Mouse (Mus musculus) hindbrain, embryonic 16.5 days (tissue): ENCODE data around the gene Sorcs2. TPM values are rescaled to one million over a fixed set of nuclear protein-coding genes. Genes with fewer than 3 reads are reported as not detected.
A peak's percentile ranks its signal among the peaks of the same experiment; 100 is the strongest.

Experiments used
- ATAC-seq: fragments of 200-750 bp; cut with Nextera tagmentation; 2 replicates; pipeline ENCODE4 v1.8.0; 2017; ENCODE audit warnings: moderate TSS enrichment, moderate library complexity
- H3K27ac ChIP-seq: fragments of 300-500 bp; sonication (generic); 2 replicates; pipeline ENCODE4 v1.5.1; 2014; ENCODE audit warnings: low read depth, mild to moderate bottlenecking, control low read depth, low read length, moderate library complexity
- H3K27me3 ChIP-seq: fragments of 300-500 bp; sonication (generic); replicated peaks from 2 replicates; pipeline ENCODE4 v1.6.1; 2014; ENCODE audit warnings: low read length; ENCODE audit not compliant: control insufficient read depth, insufficient read depth
- H3K36me3 ChIP-seq: fragments of 300-500 bp; sonication (generic); 2 replicates; pipeline ENCODE4 v1.6.1; 2014; ENCODE audit warnings: mild to moderate bottlenecking, low read length, moderate library complexity, mixed read lengths; ENCODE audit not compliant: control insufficient read depth, insufficient read depth
- H3K4me1 ChIP-seq: fragments of 300-500 bp; sonication (generic); 2 replicates; pipeline ENCODE4 v1.6.1; 2014; ENCODE audit warnings: low read depth, low read length; ENCODE audit not compliant: control insufficient read depth, insufficient read depth
- H3K4me2 ChIP-seq: fragments of 300-500 bp; sonication (generic); 2 replicates; pipeline ENCODE4 v1.6.1; 2014; ENCODE audit warnings: mild to moderate bottlenecking, low read length, control low read depth, moderate library complexity
- H3K4me3 ChIP-seq: fragments of 300-500 bp; sonication (generic); 2 replicates; pipeline ENCODE4 v1.5.1; 2014; ENCODE audit warnings: mild to moderate bottlenecking, low read length, control low read depth, moderate library complexity
- H3K9ac ChIP-seq: fragments of 300-500 bp; sonication (generic); 2 replicates; pipeline ENCODE4 v1.6.1; 2014; ENCODE audit warnings: low read depth, mild to moderate bottlenecking, control low read depth, low read length, moderate library complexity
- H3K9me3 ChIP-seq: fragments of 300-500 bp; sonication (generic); 2 replicates; pipeline ENCODE4 v1.6.1; 2014; ENCODE audit warnings: mild to moderate bottlenecking, low read length, moderate library complexity; ENCODE audit not compliant: control insufficient read depth
- WGBS: fragments of 180-500 bp; shearing (Covaris S2); extraction: QIAGEN DNeasy Blood & Tissue Kit; methylation state at CpG from one replicate; pipeline ENCODE4 v1.1.7; 2014; 5-methylcytosine and 5-hydroxymethylcytosine counted together
- polyA plus RNA-seq: library from polyadenylated mRNA; unstranded; fragments of >200 nt; fragmentation: Nextera tagmentation; extraction: Ambion mirVana; gene quantifications from 2 replicates; pipeline ENCODE4 v1.2.1, GENCODE M21; 2015

Gene Sorcs2
- polyA plus RNA-seq, 1 experiment from 2014 or later: 11.8 TPM

DNA sequence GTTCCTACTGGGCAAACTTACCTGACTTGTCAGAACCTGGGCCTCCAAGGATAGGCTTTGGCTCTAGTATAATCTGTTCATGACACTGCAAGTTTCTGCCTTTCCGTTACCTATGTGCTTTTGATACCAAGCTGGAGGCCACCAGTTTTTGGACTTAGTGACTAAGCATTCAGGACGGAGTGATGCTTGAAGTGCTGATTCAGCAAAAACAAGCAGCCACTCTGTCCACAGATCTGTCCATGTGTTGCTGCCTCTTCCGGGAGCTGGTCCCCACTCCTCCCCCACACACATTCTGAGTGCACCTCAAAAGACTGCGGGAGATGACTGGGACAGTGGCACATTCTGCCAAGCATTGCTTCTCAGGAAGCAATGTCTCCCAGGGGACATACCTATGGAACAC lies 388.5 kb downstream of the Sorcs2 start:
- H3K9ac ChIP-seq: no peak overlapping the region
- no peaks in the 10 kb centered on the region for H3K9me3 ChIP-seq
- no peak overlapping the region for H3K27ac ChIP-seq
- H3K4me3 ChIP-seq: no peak overlapping the region
- no peak overlapping the region for H3K4me2 ChIP-seq
- H3K27me3 ChIP-seq: no peaks in the 10 kb centered on the region
- peaks cover 8% of the 10 kb centered on the region; the same call in 1 of the 2 replicates for H3K4me1 ChIP-seq
- WGBS: 92% methylated on average over 4 of the region's 4 CpGs
- no peaks in the 10 kb centered on the region for H3K36me3 ChIP-seq
- ATAC-seq: no peak

DNA sequence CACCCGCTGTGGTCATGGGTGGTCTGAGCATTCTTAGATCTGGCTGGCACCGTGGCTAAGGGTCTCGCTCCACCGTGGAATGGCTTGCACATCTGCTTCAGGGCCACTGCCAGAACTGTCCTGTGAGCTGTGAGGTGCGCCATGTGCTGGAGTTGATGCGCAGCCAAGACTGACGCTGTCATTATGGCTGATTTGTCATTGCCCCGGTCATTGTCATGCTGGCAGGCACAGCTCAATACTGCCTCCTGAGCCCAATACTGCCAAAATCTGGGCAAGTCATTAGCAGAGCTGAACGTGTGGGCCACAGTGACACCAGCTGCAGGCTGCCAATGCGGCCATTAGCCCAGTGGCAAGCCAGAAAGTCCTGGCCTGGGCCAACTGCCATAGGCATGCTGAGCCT lies 390.3 kb downstream of the Sorcs2 start:
- H3K9ac ChIP-seq: no peak overlapping the region
- H3K4me1 ChIP-seq: peaks cover 8% of the 10 kb centered on the region; the same call in 1 of the 2 replicates
- H3K36me3 ChIP-seq: peaks cover 4% of the 10 kb centered on the region; the same call in 1 of the 2 replicates
- no peaks in the 10 kb centered on the region for H3K9me3 ChIP-seq
- no peaks in the 10 kb centered on the region for H3K27me3 ChIP-seq
- WGBS: 43% methylated on average over 10 of the region's 10 CpGs
- no peak overlapping the region; the same call in 1 of the 2 replicates for H3K27ac ChIP-seq
- peak; percentile 70 for ATAC-seq
- H3K4me2 ChIP-seq: no peak overlapping the region
- no peak overlapping the region for H3K4me3 ChIP-seq

DNA sequence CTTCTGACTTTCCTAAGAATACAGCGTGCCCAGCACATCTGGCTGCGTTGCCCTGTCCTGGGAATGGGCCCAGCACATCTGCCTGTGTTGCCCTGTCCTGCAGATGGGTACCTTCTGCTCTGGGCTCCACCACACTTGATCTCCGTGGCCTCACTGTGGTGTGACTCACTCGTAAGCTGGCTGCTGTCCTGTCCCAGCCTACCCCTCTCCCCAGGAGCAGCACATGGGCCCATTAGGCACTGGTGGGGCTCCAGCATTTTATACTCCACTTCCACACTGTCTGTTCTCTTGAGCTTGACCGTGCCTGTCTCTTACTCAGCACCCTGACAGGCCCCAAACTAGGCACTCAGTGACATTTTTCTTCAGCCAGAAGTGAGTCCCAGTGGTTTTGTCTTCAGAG lies 391.4 kb downstream of the Sorcs2 start:
- ATAC-seq: no peak
- Histone ChIP-seq H3K4me3 (no peak overlapping the region), H3K9me3 (no peaks in the 10 kb centered on the region), H3K27me3 (no peaks in the 10 kb centered on the region), H3K9ac (no peak overlapping the region), H3K36me3 (peaks cover 4% of the 10 kb centered on the region; the same call in 1 of the 2 replicates), H3K27ac (no peak overlapping the region), H3K4me2 (no peak overlapping the region), H3K4me1 (peaks cover 8% of the 10 kb centered on the region; the same call in 1 of the 2 replicates)
- 78% methylated on average over 5 of the region's 5 CpGs for WGBS

DNA sequence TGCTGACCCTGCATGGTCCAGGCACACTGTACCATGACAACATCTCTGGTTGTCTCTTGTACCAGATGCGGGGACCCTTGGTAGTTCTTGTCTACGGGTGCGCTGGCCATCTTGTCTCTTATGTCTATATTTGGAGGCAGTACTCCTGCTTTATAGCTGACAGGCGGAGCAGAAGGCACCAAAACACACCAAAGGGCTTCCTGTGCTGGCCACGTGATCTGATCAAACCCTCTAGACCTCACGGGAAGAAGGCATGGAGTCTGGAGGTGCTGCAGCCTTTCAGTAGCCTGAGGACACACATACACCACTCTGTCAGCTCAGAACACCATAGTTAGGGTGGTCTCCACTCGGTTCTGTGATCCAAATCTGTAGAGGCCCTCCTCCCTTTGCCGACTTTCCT lies 391.8 kb downstream of the Sorcs2 start:
- Histone ChIP-seq H3K36me3 (peaks cover 6% of the 10 kb centered on the region; the same call in 1 of the 2 replicates), H3K9ac (no peak overlapping the region), H3K27me3 (no peaks in the 10 kb centered on the region), H3K9me3 (no peaks in the 10 kb centered on the region), H3K27ac (no peak overlapping the region), H3K4me3 (no peak overlapping the region), H3K4me1 (peaks cover 8% of the 10 kb centered on the region; the same call in 1 of the 2 replicates), H3K4me2 (no peak overlapping the region)
- no peak for ATAC-seq
- WGBS: 88% methylated on average over 8 of the region's 8 CpGs

DNA sequence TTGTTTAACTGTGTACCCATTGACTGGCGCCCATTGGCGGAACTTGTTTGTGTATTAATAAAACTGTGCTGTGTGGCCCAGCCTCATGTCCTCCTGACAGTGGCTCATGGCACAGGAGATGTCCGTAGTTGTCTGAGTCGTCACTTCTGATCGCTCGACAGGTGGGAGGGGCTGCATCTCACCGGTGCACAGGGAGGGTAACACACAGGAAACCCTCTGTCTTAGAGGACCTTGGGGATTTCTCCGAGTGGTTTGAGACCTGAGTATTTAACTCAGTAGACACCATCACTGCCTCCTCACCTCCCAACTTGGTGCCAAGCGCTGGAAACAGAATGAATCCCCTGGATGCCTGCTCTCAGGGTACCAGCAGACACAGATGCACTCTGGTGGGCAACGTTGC lies 394.1 kb downstream of the Sorcs2 start:
- no peak for ATAC-seq
- peaks cover 8% of the 10 kb centered on the region; the same call in 1 of the 2 replicates for H3K4me1 ChIP-seq
- H3K9me3 ChIP-seq: no peaks in the 10 kb centered on the region
- H3K36me3 ChIP-seq: peaks cover 14% of the 10 kb centered on the region
- H3K27ac ChIP-seq: no peak overlapping the region
- no peak overlapping the region for H3K4me2 ChIP-seq
- no peaks in the 10 kb centered on the region for H3K27me3 ChIP-seq
- 81% methylated on average over 10 of the region's 10 CpGs for WGBS
- H3K4me3 ChIP-seq: no peak overlapping the region
- no peak overlapping the region for H3K9ac ChIP-seq

DNA sequence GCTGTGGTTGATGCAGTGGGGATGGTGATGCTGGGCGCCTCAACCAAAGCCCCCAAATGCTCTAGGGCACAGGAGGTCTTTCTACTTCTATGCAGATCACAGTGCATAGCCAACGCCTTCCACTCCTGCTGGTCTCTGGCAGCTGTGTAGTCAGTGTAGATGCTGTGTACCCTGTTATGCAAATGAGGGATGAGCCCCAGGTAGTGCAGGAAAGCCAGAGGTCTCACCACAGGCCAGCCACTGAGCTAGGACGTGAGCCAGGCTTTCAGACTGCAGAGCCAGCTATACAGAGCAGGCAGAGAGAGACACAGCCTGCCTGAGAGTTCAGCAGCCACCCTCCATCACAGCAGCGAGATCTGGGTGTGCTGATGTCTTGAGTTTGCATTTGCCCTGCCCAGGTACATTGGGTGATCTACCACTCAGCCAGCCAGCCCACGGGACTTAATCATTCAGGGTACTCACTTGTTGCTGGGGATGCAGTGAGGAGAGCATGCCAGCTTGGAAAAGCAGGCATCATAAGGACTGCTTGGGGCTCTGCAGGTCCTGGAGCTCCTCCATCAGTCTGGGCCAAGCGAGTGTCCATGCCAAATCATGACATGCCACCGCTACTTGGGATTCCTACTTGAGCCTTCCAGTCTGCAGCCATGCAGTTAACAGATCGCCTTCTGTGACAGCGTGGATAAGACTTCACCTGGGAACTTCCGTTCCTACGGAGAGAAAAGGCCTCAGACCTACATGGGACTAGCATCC lies 407.8 kb downstream of the Sorcs2 start:
- H3K4me1 ChIP-seq: no peaks in the 10 kb centered on the region
- H3K9ac ChIP-seq: no peak overlapping the region
- peaks cover 23% of the 10 kb centered on the region for H3K36me3 ChIP-seq
- no peak overlapping the region for H3K4me2 ChIP-seq
- WGBS: 70% methylated on average over 11 of the region's 11 CpGs
- no peak overlapping the region for H3K27ac ChIP-seq
- H3K4me3 ChIP-seq: no peak overlapping the region
- ATAC-seq: peak; percentile 48
- no peaks in the 10 kb centered on the region for H3K9me3 ChIP-seq
- no peaks in the 10 kb centered on the region for H3K27me3 ChIP-seq

DNA sequence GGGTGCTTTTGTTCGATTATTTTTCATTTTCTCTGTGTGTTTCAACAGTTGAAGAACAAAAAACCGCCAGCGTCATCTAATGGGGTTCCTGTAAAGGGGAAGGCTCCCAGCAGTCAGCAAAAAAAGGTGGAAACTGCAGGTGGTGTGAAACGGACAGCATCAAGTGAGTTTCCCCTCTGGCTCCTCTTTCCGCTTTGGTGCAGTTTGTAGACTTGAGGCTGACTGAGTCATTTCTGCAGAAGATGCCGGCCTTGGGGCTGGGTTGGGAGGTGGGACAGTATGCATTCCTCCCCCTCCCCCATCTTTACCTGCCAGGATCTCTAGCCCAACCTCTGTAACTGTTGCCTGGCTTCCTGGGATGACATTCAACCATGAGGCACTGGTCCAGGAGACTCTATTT lies 408.4 kb downstream of the Sorcs2 start:
- Histone ChIP-seq H3K36me3 (peaks cover 25% of the 10 kb centered on the region), H3K9ac (no peak overlapping the region), H3K4me3 (no peak overlapping the region), H3K27ac (no peak overlapping the region), H3K4me1 (no peaks in the 10 kb centered on the region), H3K9me3 (no peaks in the 10 kb centered on the region), H3K4me2 (no peak overlapping the region), H3K27me3 (no peaks in the 10 kb centered on the region)
- 71% methylated on average over 6 of the region's 6 CpGs for WGBS
- no peak for ATAC-seq

DNA sequence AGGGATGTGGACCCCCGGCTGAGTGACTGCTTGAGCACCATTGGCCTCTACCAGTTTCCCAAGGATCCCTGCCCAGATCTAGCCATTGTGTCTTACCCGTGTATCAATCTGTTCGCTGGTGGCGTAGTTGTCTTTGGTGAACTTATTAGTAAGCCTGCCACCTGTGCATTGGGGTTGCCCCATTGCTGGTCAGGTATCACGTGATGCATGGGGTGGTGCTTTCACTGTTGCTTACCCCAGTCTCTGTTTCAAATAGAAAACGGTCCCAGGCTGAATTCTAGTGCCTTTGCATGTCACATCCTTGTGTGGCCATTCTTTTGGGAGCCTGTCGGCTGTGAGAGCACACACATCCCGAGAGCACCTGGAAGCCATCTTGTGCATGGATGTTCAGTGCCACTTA lies 409.9 kb downstream of the Sorcs2 start:
- WGBS: 93% methylated on average over 8 of the region's 8 CpGs
- peaks cover 24% of the 10 kb centered on the region for H3K36me3 ChIP-seq

DNA sequence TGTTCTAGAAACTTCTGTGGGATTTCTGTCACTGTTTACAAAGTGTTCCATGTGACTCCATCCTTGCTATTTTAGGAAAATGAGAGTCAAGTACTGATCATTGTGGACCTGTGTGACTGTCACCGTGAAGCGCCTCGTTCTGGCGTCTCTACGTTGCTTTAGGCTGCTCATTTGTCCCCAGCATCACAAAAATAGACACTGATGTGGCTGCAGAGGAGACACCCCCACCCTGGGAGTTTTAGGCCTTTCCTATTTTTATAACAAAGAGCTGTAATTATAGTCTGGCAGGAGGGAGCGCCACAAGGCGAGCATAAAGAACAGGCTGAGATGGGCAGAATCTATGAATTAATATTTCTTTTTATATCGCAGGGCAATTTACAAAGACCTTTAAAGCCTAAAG lies 412.3 kb downstream of the Sorcs2 start:
- Histone ChIP-seq H3K4me2 (no peak overlapping the region), H3K27me3 (no peaks in the 10 kb centered on the region), H3K27ac (no peak overlapping the region), H3K4me3 (no peak overlapping the region), H3K9ac (no peak overlapping the region), H3K9me3 (no peaks in the 10 kb centered on the region), H3K4me1 (no peaks in the 10 kb centered on the region), H3K36me3 (peaks cover 24% of the 10 kb centered on the region)
- 78% methylated on average over 8 of the region's 8 CpGs for WGBS
- no peak for ATAC-seq

More for the DNA sequence above, 409.9 kb downstream of the Sorcs2 start:
- no peaks in the 10 kb centered on the region for H3K4me1 ChIP-seq
- H3K27me3 ChIP-seq: no peaks in the 10 kb centered on the region
- no peaks in the 10 kb centered on the region for H3K9me3 ChIP-seq
- H3K27ac ChIP-seq: no peak overlapping the region
- H3K9ac ChIP-seq: no peak overlapping the region
- ATAC-seq: no peak
- H3K4me3 ChIP-seq: no peak overlapping the region
- H3K4me2 ChIP-seq: no peak overlapping the region
